ENCODE assay signal across 9 mouse cellular contexts in genomic region chr3:120983556-120984270, GRCm38 (mm10).
DNase-seq lines count a peak whose midpoint lies in the region; ATAC-seq lines count a peak whose summit lies in the region.
"Had no signal": no experiment of that assay in that cellular context is flagged by ENCODE, and none has a peak within 500 bp of the region (broad histone marks: within the 10 kb centered on the region; RNA-seq: fewer than 3 reads in every experiment).

No protein-coding gene starts in this region.

- H3K9ac ChIP-seq in forebrain, embryonic 11.5 days (ENCODE audit: low read length) = no peak overlapping the region; the same call in 1 of the 2 replicates
- H3K9ac ChIP-seq in neural tube, embryonic 13.5 days = peak overlapping the region; percentile 31; the same call in 1 of the 2 replicates

- peaks cover 9% of the 10 kb centered on the region for H3K4me1 ChIP-seq in forebrain, embryonic 11.5 days (replicated peaks; ENCODE audit: control insufficient read depth, insufficient read depth, low read length)
- peaks cover 19% of the 10 kb centered on the region for H3K4me1 ChIP-seq in neural tube, embryonic 13.5 days (replicated peaks)

- peak; percentile 88 for ATAC-seq in forebrain, embryonic 11.5 days (replicated peaks; ENCODE audit: low FRiP score)
- ATAC-seq in neural tube, embryonic 13.5 days (ENCODE audit: low read depth) = peak; percentile 86

- no peaks in the 10 kb centered on the region for H3K9me3 ChIP-seq in forebrain, embryonic 11.5 days (ENCODE audit: control insufficient read depth, low read length)
- H3K9me3 ChIP-seq in neural tube, embryonic 13.5 days = no peaks in the 10 kb centered on the region

- 44% methylated on average over 17 of the region's 17 CpGs for WGBS in forebrain, embryonic 11.5 days
- 31% methylated on average over 17 of the region's 17 CpGs for WGBS in neural tube, embryonic 13.5 days

- H3K27me3 ChIP-seq in forebrain, embryonic 11.5 days (ENCODE audit: control insufficient read depth, insufficient read depth, low read length) = peaks cover 2% of the 10 kb centered on the region; the same call in 1 of the 2 replicates
- no peaks in the 10 kb centered on the region for H3K27me3 ChIP-seq in neural tube, embryonic 13.5 days

- H3K4me3 ChIP-seq in forebrain, embryonic 11.5 days (ENCODE audit: low read depth, low read length) = no peak overlapping the region
- H3K4me3 ChIP-seq in neural tube, embryonic 13.5 days = no peak overlapping the region

- no peaks in the 10 kb centered on the region for H3K36me3 ChIP-seq in forebrain, embryonic 11.5 days (ENCODE audit: control insufficient read depth, insufficient read depth, low read length)
- H3K36me3 ChIP-seq in neural tube, embryonic 13.5 days = no peaks in the 10 kb centered on the region

- DNase-seq in cerebellum, adult 11-12 months = peak; percentile 68
- peak; percentile 61 for DNase-seq in forebrain, embryonic 11.5 days (ENCODE audit: low spot score)
- DNase-seq in layer of hippocampus, postnatal 25 days (ENCODE audit: extremely low spot score in 1 of 2, low spot score in 1 of 2) = peak; percentile 28 to 32
- no peak for DNase-seq in urinary bladder, postnatal 25 days (ENCODE audit: low spot score)
- no peak for DNase-seq in adrenal gland, postnatal 4 days (ENCODE audit: low spot score in 2 of 2)
- no peak for DNase-seq in kidney, postnatal 14 days
- no peak for DNase-seq in heart, adult 8-10 months (ENCODE audit: low spot score)

- H3K4me2 ChIP-seq in forebrain, embryonic 11.5 days (ENCODE audit: low read depth, low read length, severe bottlenecking) = peak overlapping the region; percentile 24; the same call in 1 of the 2 replicates
- H3K4me2 ChIP-seq in neural tube, embryonic 13.5 days = peak overlapping the region; percentile 38

- peak overlapping the region; percentile 59 for H3K27ac ChIP-seq in forebrain, embryonic 11.5 days (ENCODE audit: low read depth, low read length)
- H3K27ac ChIP-seq in neural tube, embryonic 13.5 days (replicated peaks) = peak overlapping the region; percentile 75
- H3K27ac ChIP-seq: kidney, postnatal 0 days had no signal

Comparison
In these comparisons a context has a peak if more than half of its experiments do, and no peak if none do; other contexts are left out.
1. DNase-seq: peak in cerebellum, adult 11-12 months (single experiment), forebrain, embryonic 11.5 days (single experiment) and layer of hippocampus, postnatal 25 days (2 of 2); none in urinary bladder, postnatal 25 days (single experiment), adrenal gland, postnatal 4 days (0 of 2), kidney, postnatal 14 days (single experiment) and heart, adult 8-10 months (single experiment).